Mouse (Mus musculus): ENCODE measurements around the gene Gm11562.

The Gm11562 gene

GRCm38 (mm10) chr11:99585096-99585495 is 35.1 kb downstream of the Gm11562 start:
- no peak for DNase-seq (ENCODE audit: low spot score in 2 of 2)

- DNase-seq (ENCODE audit: low spot score in 2 of 2): no peak
Observed at GRCm38 (mm10) chr11:99583245-99583704, 37.0 kb downstream of the Gm11562 start, which contains the start of gene Krtap1-4. Krtap1-4 (minus strand) TSS chr11:99583654.

- DNase-seq (ENCODE audit: low spot score in 2 of 2): no peak
Observed at GRCm38 (mm10) chr11:99581564-99581963, 38.7 kb downstream of the Gm11562 start.

- no peak for DNase-seq (ENCODE audit: low spot score in 2 of 2)
Observed at GRCm38 (mm10) chr11:99581051-99581450, 39.2 kb downstream of the Gm11562 start.

- DNase-seq (ENCODE audit: low spot score in 2 of 2): no peak
Observed at GRCm38 (mm10) chr11:99580636-99581035, 39.6 kb downstream of the Gm11562 start, which contains the start of gene Krtap1-5. Krtap1-5 (minus strand) TSS chr11:99581016.

- DNase-seq (ENCODE audit: low spot score in 2 of 2): no peak
Observed at GRCm38 (mm10) chr11:99574106-99574505, 46.1 kb downstream of the Gm11562 start.

- no peak for DNase-seq (ENCODE audit: low spot score in 2 of 2)
Observed at GRCm38 (mm10) chr11:99573164-99573563, 47.1 kb downstream of the Gm11562 start.

All from right cerebral cortex, postnatal 36 days (tissue).